Mouse (Mus musculus) CH12.LX (cell line): Measurements from ENCODE around the gene Ildr1. TPM values are rescaled to one million over a fixed set of nuclear protein-coding genes. Genes with fewer than 3 reads are reported as not detected.

ENCODE experiments used
- DNase-seq: peaks from one replicate; pipeline ENCODE4 v3.0.0-alpha.2; 2013; ENCODE audit errors: extremely low read depth
- H3K27ac ChIP-seq: 2 replicates; pipeline ENCODE4 v1.5.1; 2012; ENCODE audit warnings: low read depth, mild to moderate bottlenecking, control low read depth, moderate library complexity; ENCODE audit not compliant: insufficient read depth
- H3K27me3 ChIP-seq: replicated peaks from 2 replicates; pipeline ENCODE3; 2012; ENCODE audit warnings: inconsistent platforms
- H3K36me3 ChIP-seq, 2 experiments: replicated peaks in 1 of 2; 2 replicates each; pipeline versions ENCODE3 to v1.6.1; 2012; ENCODE audit warnings: inconsistent platforms in 1 of 2, low read length in 1 of 2, mild to moderate bottlenecking in 1 of 2, mixed read lengths in 1 of 2, moderate library complexity in 1 of 2; ENCODE audit not compliant: control insufficient read depth in 1 of 2, insufficient read depth in 1 of 2
- H3K4me1 ChIP-seq, 2 experiments: 2 replicates each; pipeline ENCODE4 v1.6.1; 2012; ENCODE audit warnings: inconsistent platforms in 1 of 2, moderate library complexity in 1 of 2; ENCODE audit not compliant: insufficient read depth in 2 of 2, control insufficient read depth in 1 of 2
- H3K4me2 ChIP-seq: 2 replicates; pipeline ENCODE4 v1.6.1; 2012; ENCODE audit warnings: low read depth, mild to moderate bottlenecking, control low read depth; ENCODE audit not compliant: poor library complexity, insufficient read depth, severe bottlenecking
- H3K4me3 ChIP-seq, 3 experiments: fragments of 150-350 bp in 1 of 3; sonication (generic) in 1 of 3; replicated peaks in 1 of 3; 2 replicates each; pipeline versions ENCODE3 to v1.5.1; 2011 to 2012; ENCODE audit warnings: low read depth in 2 of 3, low read length in 2 of 3, mild to moderate bottlenecking in 2 of 3, moderate library complexity in 2 of 3, control low read depth in 1 of 3, improper control_type of control experiment in 1 of 3, inconsistent platforms in 1 of 3, mixed read lengths in 1 of 3; ENCODE audit not compliant: poor library complexity in 1 of 3
- H3K79me2 ChIP-seq: replicated peaks from 2 replicates; pipeline ENCODE4 v1.6.1; 2012; ENCODE audit warnings: mild to moderate bottlenecking, moderate library complexity; ENCODE audit not compliant: control insufficient read depth, poor library complexity, insufficient read depth, severe bottlenecking; ENCODE audit errors: extremely low read depth
- H3K9ac ChIP-seq: 2 replicates; pipeline ENCODE4 v1.6.1; 2012; ENCODE audit warnings: low read depth, mild to moderate bottlenecking, control low read depth, moderate library complexity; ENCODE audit not compliant: insufficient read depth
- H3K9me3 ChIP-seq: replicated peaks from 2 replicates; pipeline ENCODE3; 2012; ENCODE audit warnings: low read length, inconsistent platforms, mixed read lengths
- BHLHE40 ChIP-seq: IDR thresholded peaks from 2 replicates; pipeline ENCODE4 v1.6.1; 2011; ENCODE audit warnings: mild to moderate bottlenecking, low read depth, low read length, improper control_type of control experiment
- CHD1 ChIP-seq: IDR thresholded peaks from 2 replicates; pipeline ENCODE4 v1.6.1; 2012; ENCODE audit warnings: low read depth, low read length, improper control_type of control experiment, inconsistent platforms
- CHD2 ChIP-seq: IDR thresholded peaks from 2 replicates; pipeline ENCODE4 v1.6.1; 2011; ENCODE audit warnings: low read length, improper control_type of control experiment
- CTCF ChIP-seq, 2 experiments: IDR thresholded peaks in 1 of 2; conservative IDR thresholded peaks in 1 of 2; 2 replicates each; pipeline ENCODE4 v1.5.1; 2011 to 2012; ENCODE audit warnings: low read depth in 2 of 2, low read length in 2 of 2, improper control_type of control experiment in 1 of 2, inconsistent platforms in 1 of 2, mild to moderate bottlenecking in 1 of 2, moderate library complexity in 1 of 2
- E2F4 ChIP-seq: IDR thresholded peaks from 2 replicates; pipeline ENCODE4 v1.6.1; 2011; ENCODE audit warnings: low read depth, low read length, improper control_type of control experiment; ENCODE audit not compliant: insufficient replicate concordance
- ELF1 ChIP-seq: IDR thresholded peaks from 2 replicates; pipeline ENCODE4 v1.6.1; 2014; ENCODE audit warnings: low read depth, mild to moderate bottlenecking, inconsistent platforms, low read length, improper control_type of control experiment
- EP300 ChIP-seq: IDR thresholded peaks from 2 replicates; pipeline ENCODE4 v1.6.1; 2011; ENCODE audit warnings: low read length, improper control_type of control experiment
- ETS1 ChIP-seq: conservative IDR thresholded peaks from 2 replicates; pipeline ENCODE4 v1.6.1; 2012; ENCODE audit warnings: low read depth, mild to moderate bottlenecking, inconsistent platforms, low read length, improper control_type of control experiment, moderate library complexity
- GABPA ChIP-seq: IDR thresholded peaks from 2 replicates; pipeline ENCODE4 v1.6.1; 2012; ENCODE audit warnings: low read depth, low read length, improper control_type of control experiment, inconsistent platforms; ENCODE audit not compliant: insufficient replicate concordance
- HCFC1 ChIP-seq: IDR thresholded peaks from 2 replicates; pipeline ENCODE4 v1.6.1; 2012; ENCODE audit warnings: low read depth, mild to moderate bottlenecking, inconsistent platforms, low read length, improper control_type of control experiment
- IRF4 ChIP-seq: IDR thresholded peaks from 2 replicates; pipeline ENCODE4 v1.6.1; 2014; ENCODE audit warnings: low read depth, mild to moderate bottlenecking, inconsistent platforms, low read length, improper control_type of control experiment
- JUN ChIP-seq: IDR thresholded peaks from 2 replicates; pipeline ENCODE4 v1.6.1; 2011; ENCODE audit warnings: low read depth, mild to moderate bottlenecking, low read length, improper control_type of control experiment, moderate library complexity; ENCODE audit not compliant: insufficient read depth
- JUND ChIP-seq: conservative IDR thresholded peaks from 2 replicates; pipeline ENCODE4 v1.6.1; 2011; ENCODE audit warnings: low read depth, low read length, improper control_type of control experiment
- KAT2A ChIP-seq: IDR thresholded peaks from 2 replicates; pipeline ENCODE4 v1.6.1; 2012; ENCODE audit warnings: low read length, improper control_type of control experiment, inconsistent platforms; ENCODE audit not compliant: insufficient replicate concordance
- MAFK ChIP-seq: IDR thresholded peaks from 2 replicates; pipeline ENCODE4 v1.6.1; 2011; ENCODE audit warnings: low read length, improper control_type of control experiment; ENCODE audit not compliant: insufficient replicate concordance
- MAX ChIP-seq: IDR thresholded peaks from 2 replicates; pipeline ENCODE4 v1.6.1; 2011; ENCODE audit warnings: low read length, improper control_type of control experiment
- MAZ ChIP-seq: IDR thresholded peaks from 2 replicates; pipeline ENCODE4 v1.6.1; 2012; ENCODE audit warnings: low read depth, mild to moderate bottlenecking, inconsistent platforms, low read length, improper control_type of control experiment, moderate library complexity
- MEF2A ChIP-seq: IDR thresholded peaks from 2 replicates; pipeline ENCODE4 v1.6.1; 2014; ENCODE audit warnings: low read depth, mild to moderate bottlenecking, inconsistent platforms, low read length, improper control_type of control experiment, borderline replicate concordance
- MXI1 ChIP-seq: IDR thresholded peaks from 2 replicates; pipeline ENCODE4 v1.6.1; 2011; ENCODE audit warnings: mild to moderate bottlenecking, low read depth, low read length, improper control_type of control experiment
- MYC ChIP-seq: IDR thresholded peaks from 2 replicates; pipeline ENCODE4 v1.6.1; 2011; ENCODE audit warnings: low read depth, mild to moderate bottlenecking, improper control_type of control experiment, low read length
- NELFE ChIP-seq: IDR thresholded peaks from 2 replicates; pipeline ENCODE4 v1.6.1; 2011; ENCODE audit warnings: low read depth, low read length, improper control_type of control experiment
- NRF1 ChIP-seq: IDR thresholded peaks from 2 replicates; pipeline ENCODE4 v1.6.1; 2014; ENCODE audit warnings: low read depth, mild to moderate bottlenecking, inconsistent platforms, low read length, improper control_type of control experiment, moderate library complexity
- PAX5 ChIP-seq: IDR thresholded peaks from 2 replicates; pipeline ENCODE4 v1.6.1; 2012; ENCODE audit warnings: low read length, inconsistent platforms, mixed read lengths
- POLR2A ChIP-seq: IDR thresholded peaks from 2 replicates; pipeline ENCODE4 v1.6.1; 2011; ENCODE audit warnings: low read depth, mild to moderate bottlenecking, improper control_type of control experiment, low read length
- POLR2AphosphoS2 ChIP-seq: IDR thresholded peaks from 2 replicates; pipeline ENCODE4 v1.6.1; 2011; ENCODE audit warnings: low read depth, low read length, improper control_type of control experiment
- RAD21 ChIP-seq: IDR thresholded peaks from 2 replicates; pipeline ENCODE4 v1.6.1; 2011; ENCODE audit warnings: low read depth, mild to moderate bottlenecking, low read length, improper control_type of control experiment, moderate library complexity
- RCOR1 ChIP-seq: conservative IDR thresholded peaks from 2 replicates; pipeline ENCODE4 v1.6.1; 2012; ENCODE audit warnings: low read depth, mild to moderate bottlenecking, inconsistent platforms, low read length, improper control_type of control experiment
- SIN3A ChIP-seq: IDR thresholded peaks from 2 replicates; pipeline ENCODE4 v1.6.1; 2012; ENCODE audit warnings: low read length, improper control_type of control experiment, inconsistent platforms
- SMC3 ChIP-seq: IDR thresholded peaks from 2 replicates; pipeline ENCODE4 v1.6.1; 2011; ENCODE audit warnings: low read depth, low read length, improper control_type of control experiment
- TBP ChIP-seq: conservative IDR thresholded peaks from 2 replicates; pipeline ENCODE4 v1.6.1; 2011; ENCODE audit warnings: low read depth, low read length, improper control_type of control experiment
- TCF12 ChIP-seq: IDR thresholded peaks from 2 replicates; pipeline ENCODE4 v1.6.1; 2014; ENCODE audit warnings: low read depth, mild to moderate bottlenecking, inconsistent platforms, low read length, improper control_type of control experiment
- UBTF ChIP-seq: IDR thresholded peaks from 2 replicates; pipeline ENCODE4 v1.6.1; 2012; ENCODE audit warnings: low read depth, mild to moderate bottlenecking, inconsistent platforms, low read length, improper control_type of control experiment, moderate library complexity
- USF1 ChIP-seq: IDR thresholded peaks from 2 replicates; pipeline ENCODE4 v1.6.1; 2014; ENCODE audit warnings: low read depth, mild to moderate bottlenecking, inconsistent platforms, low read length, improper control_type of control experiment
- USF2 ChIP-seq: conservative IDR thresholded peaks from 2 replicates; pipeline ENCODE4 v1.6.1; 2011; ENCODE audit warnings: low read depth, low read length, improper control_type of control experiment
- ZC3H11A ChIP-seq: IDR thresholded peaks from 2 replicates; pipeline ENCODE4 v1.6.1; 2012; ENCODE audit warnings: low read depth, mild to moderate bottlenecking, inconsistent platforms, low read length, improper control_type of control experiment
- ZKSCAN1 ChIP-seq: IDR thresholded peaks from 2 replicates; pipeline ENCODE4 v1.6.1; 2012; ENCODE audit warnings: low read depth, inconsistent platforms, low read length, improper control_type of control experiment, borderline replicate concordance
- ZMIZ1 ChIP-seq: IDR thresholded peaks from 2 replicates; pipeline ENCODE4 v1.6.1; 2012; ENCODE audit warnings: low read depth, mild to moderate bottlenecking, inconsistent platforms, low read length, improper control_type of control experiment
- ZNF384 ChIP-seq: IDR thresholded peaks from 2 replicates; pipeline ENCODE4 v1.6.1; 2012; ENCODE audit warnings: low read depth, low read length, improper control_type of control experiment, inconsistent platforms
- dilution Hi-C: fragments of 300-500 bp; cut with MboI; formaldehyde crosslinking; loops from 2 replicates; pipeline ENCODE4 v1.14.3; 2020; ENCODE audit warnings: low sequenced_read_pairs; ENCODE audit not compliant: extremely low pct_unique_long_range_greater_than_20kb, extremely low pct_ligation_motif_present
- in situ Hi-C: fragments of 300-500 bp; cut with MboI; formaldehyde crosslinking; loops from 3 replicates; pipeline ENCODE4 v1.14.3; 2019; ENCODE audit warnings: low sequenced_read_pairs, low pct_ligation_motif_present, low pct_unique_long_range_greater_than_20kb, mixed read lengths
- polyA plus RNA-seq: library from polyadenylated mRNA; unstranded; fragments of >175 nt; gene quantifications from 2 replicates; pipeline ENCODE4 v1.2.1, GENCODE M21; 2012; ENCODE audit warnings: low read depth; ENCODE audit not compliant: insufficient read length
- total RNA-seq, 2 experiments: library from RNA; depleted of rRNA; stranded (reverse); fragments of 300-350 nt in 1 of 2; fragments of >200 nt in 1 of 2; gene quantifications; 2 replicates each; pipeline ENCODE4 v1.2.3; 2012 to 2014

Gene Ildr1
- total and polyA plus RNA-seq, 3 experiments, result 0.34 to 0.81 (median 0.76) TPM

GRCm38 (mm10) chr16:36711760-36712159 is 18.0 kb downstream of the Ildr1 start:
- Histone ChIP-seq H3K27me3 (peaks cover 2% of the 10 kb centered on the region), H3K9me3 (peaks cover 2% of the 10 kb centered on the region), H3K79me2 (no peaks in the 10 kb centered on the region), H3K4me3 (no peak overlapping the region), H3K9ac (no peak overlapping the region), H3K36me3 (no peaks in the 10 kb centered on the region)
- dilution Hi-C loops, result no loop called here
- DNase-seq, result peak; percentile 95
- no peak; the same call in none of the 2 replicates for TF ChIP-seq RAD21
- TF ChIP-seq POLR2A, result no peak
- peak; percentile 100 for TF ChIP-seq BHLHE40
- peak; percentile 77 for TF ChIP-seq MAX
- 0 out of 2 replicates have a peak, but pooled peaks have one; percentile 45 for TF ChIP-seq TBP
- TF ChIP-seq JUND, result peak; percentile 79
- TF ChIP-seq SMC3, result peak; percentile 39; the same call in 1 of the 2 replicates
- TF ChIP-seq SIN3A, result peak; percentile 79
- TF ChIP-seq ZKSCAN1, result no peak
- TF ChIP-seq ZNF384, result no peak
- TF ChIP-seq POLR2AphosphoS2, result no peak
- peak; percentile 79 for TF ChIP-seq CHD2
- peak; percentile 91 for TF ChIP-seq MEF2A
- no peak; the same call in 1 of the 2 replicates for TF ChIP-seq USF1
- peak; percentile 83 for TF ChIP-seq MAZ
- TF ChIP-seq KAT2A, result no peak
- no peak for TF ChIP-seq ZC3H11A
- TF ChIP-seq RCOR1, result peak; percentile 99
- TF ChIP-seq TCF12, result peak; percentile 90
- TF ChIP-seq E2F4, result peak; percentile 50; the same call in 1 of the 2 replicates
- TF ChIP-seq NELFE, result peak; percentile 27; the same call in 1 of the 2 replicates
- TF ChIP-seq ZMIZ1, result no peak
- 0 out of 2 replicates have a peak, but pooled peaks have one; percentile 12 for TF ChIP-seq USF2
- TF ChIP-seq HCFC1, result peak; percentile 45
- TF ChIP-seq GABPA, result peak; percentile 84
- peak; percentile 84 for TF ChIP-seq JUN
- no peak for TF ChIP-seq PAX5
- TF ChIP-seq ELF1, result peak; percentile 60; the same call in 1 of the 2 replicates
- no peak for TF ChIP-seq CHD1
- TF ChIP-seq EP300, result peak; percentile 98
- peak; percentile 42; the same call in 1 of the 2 replicates for TF ChIP-seq MXI1
- peak; percentile 78; the same call in 1 of the 2 replicates for TF ChIP-seq MAFK
- TF ChIP-seq MYC, result peak; percentile 94
- peak; percentile 100 for TF ChIP-seq ETS1
- no peak for TF ChIP-seq UBTF
- TF ChIP-seq CTCF (conservative IDR thresholded peaks at IDR 0.05 in 1 of 2, IDR thresholded peaks at IDR 0.05 in 1 of 2; ENCODE audit: low read depth in 2 of 2, low read length in 2 of 2), result no peak
- peak; percentile 99 for TF ChIP-seq IRF4
- TF ChIP-seq NRF1, result peak; percentile 44
- TF ChIP-seq, all 38 proteins: peak for 25
- peak overlapping the region; percentile 53 for H3K4me2 ChIP-seq
- H3K27ac ChIP-seq, result no peak overlapping the region
- H3K4me1 ChIP-seq, result peaks cover 27 to 51% of the 10 kb centered on the region in 2 experiments
- in situ Hi-C loops, result no loop called here
